Mouse (Mus musculus): Measurements from ENCODE around the gene Sorl1. TPM values are rescaled to one million over a fixed set of nuclear protein-coding genes. Genes with fewer than 3 reads are reported as not detected.

Gene Sorl1
- total RNA-seq, 4 experiments from 2014 or later, result 171 to 189 (median 179) TPM

- no peak for DNase-seq (ENCODE audit: low spot score in 2 of 2)
These were observed 1.7 kb downstream of the Sorl1 start for GRCm38 (mm10) chr9:42122441-42122840.

- DNase-seq (ENCODE audit: low spot score in 2 of 2), result no peak
These were observed 2.3 kb downstream of the Sorl1 start for GRCm38 (mm10) chr9:42121631-42122354.

- no peak for DNase-seq (ENCODE audit: low spot score in 2 of 2)
These were observed 7.6 kb downstream of the Sorl1 start for GRCm38 (mm10) chr9:42116418-42117056.

GRCm38 (mm10) chr9:42115078-42115477, 9.0 kb downstream of the Sorl1 start:
- no peak for DNase-seq (ENCODE audit: low spot score in 2 of 2)

GRCm38 (mm10) chr9:42113316-42113715, 10.8 kb downstream of the Sorl1 start:
- no peak for DNase-seq (ENCODE audit: low spot score in 2 of 2)

- DNase-seq (ENCODE audit: low spot score in 2 of 2), result no peak
These were observed 11.4 kb downstream of the Sorl1 start for GRCm38 (mm10) chr9:42112691-42113090.

GRCm38 (mm10) chr9:42111256-42111655, 12.8 kb downstream of the Sorl1 start:
- no peak for DNase-seq (ENCODE audit: low spot score in 2 of 2)

- no peak for DNase-seq (ENCODE audit: low spot score in 2 of 2)
These were observed 14.2 kb downstream of the Sorl1 start for GRCm38 (mm10) chr9:42109837-42110451.

- no peak for DNase-seq (ENCODE audit: low spot score in 2 of 2)
These were observed 15.0 kb downstream of the Sorl1 start for GRCm38 (mm10) chr9:42109131-42109530.

GRCm38 (mm10) chr9:42108369-42108951, 15.6 kb downstream of the Sorl1 start:
- no peak for DNase-seq (ENCODE audit: low spot score in 2 of 2)

GRCm38 (mm10) chr9:42107062-42107461, 17.0 kb downstream of the Sorl1 start:
- DNase-seq (ENCODE audit: low spot score in 2 of 2), result no peak

GRCm38 (mm10) chr9:42106305-42106704, 17.8 kb downstream of the Sorl1 start:
- DNase-seq (ENCODE audit: low spot score in 2 of 2), result no peak

- DNase-seq (ENCODE audit: low spot score in 2 of 2), result no peak
These were observed 20.6 kb downstream of the Sorl1 start for GRCm38 (mm10) chr9:42103546-42103945.

GRCm38 (mm10) chr9:42102013-42102412, 22.1 kb downstream of the Sorl1 start:
- no peak for DNase-seq (ENCODE audit: low spot score in 2 of 2)

GRCm38 (mm10) chr9:42101266-42101665, 22.8 kb downstream of the Sorl1 start:
- DNase-seq (ENCODE audit: low spot score in 2 of 2), result peak in 1 of 2 experiments; percentile 60

GRCm38 (mm10) chr9:42100618-42101210, 23.4 kb downstream of the Sorl1 start:
- DNase-seq (ENCODE audit: low spot score in 2 of 2), result no peak

GRCm38 (mm10) chr9:42098474-42099121, 25.5 kb downstream of the Sorl1 start:
- no peak for DNase-seq (ENCODE audit: low spot score in 2 of 2)

GRCm38 (mm10) chr9:42097731-42098473, 26.2 kb downstream of the Sorl1 start:
- no peak for DNase-seq (ENCODE audit: low spot score in 2 of 2)

GRCm38 (mm10) chr9:42097006-42097730, 26.9 kb downstream of the Sorl1 start:
- no peak for DNase-seq (ENCODE audit: low spot score in 2 of 2)

- DNase-seq (ENCODE audit: low spot score in 2 of 2), result peak in 1 of 2 experiments; percentile 55
These were observed 29.3 kb downstream of the Sorl1 start for GRCm38 (mm10) chr9:42094752-42095151.
